Mouse (Mus musculus) testis, postnatal 14 days (tissue): ENCODE results near the gene Lrrc8b.

ENCODE experiments used
- DNase-seq: peaks from one replicate; pipeline ENCODE4 v3.0.0; 2021; ENCODE audit warnings: low spot score

The Lrrc8b gene

DNA sequence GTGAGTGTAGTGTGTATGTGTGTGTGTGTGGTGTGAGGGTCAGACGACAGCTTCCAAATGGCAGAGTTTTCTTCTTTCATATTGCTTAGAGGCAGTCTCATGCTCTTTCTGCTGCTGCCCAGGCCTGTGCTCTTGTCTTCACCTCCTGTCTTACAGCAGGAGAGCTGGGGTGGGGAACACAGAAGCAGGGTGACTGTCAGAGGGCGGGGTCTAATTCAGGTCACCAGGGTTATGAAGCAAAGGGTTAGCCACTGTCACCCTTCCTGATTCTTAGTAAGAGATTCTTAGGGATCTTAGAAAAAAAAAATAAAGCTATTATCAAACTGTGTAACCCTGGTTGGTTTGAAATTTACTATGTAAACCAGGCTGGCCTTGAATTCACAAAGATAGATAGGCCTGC is 10.0 kb downstream of the Lrrc8b start:
- no peak for DNase-seq

DNA sequence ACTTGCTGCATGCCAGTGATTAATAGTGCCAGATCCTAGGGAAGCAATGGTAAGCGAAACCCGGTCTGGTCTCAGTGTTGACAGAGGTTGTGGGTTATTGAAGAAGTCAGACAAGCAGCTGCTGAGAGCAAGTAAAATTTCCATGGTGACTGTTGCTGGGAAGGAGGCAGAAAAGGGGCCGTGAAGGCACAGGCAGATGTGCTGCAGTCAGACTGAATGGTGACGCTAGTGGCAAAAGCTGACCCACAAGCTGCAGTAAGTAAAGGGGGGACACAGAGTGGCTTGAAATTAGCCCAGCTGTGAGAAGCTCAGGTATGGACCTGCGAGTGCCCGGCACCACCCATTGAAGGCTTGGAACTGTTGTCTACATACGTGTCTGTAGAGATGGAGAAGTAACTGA is 11.8 kb downstream of the Lrrc8b start:
- no peak for DNase-seq

DNA sequence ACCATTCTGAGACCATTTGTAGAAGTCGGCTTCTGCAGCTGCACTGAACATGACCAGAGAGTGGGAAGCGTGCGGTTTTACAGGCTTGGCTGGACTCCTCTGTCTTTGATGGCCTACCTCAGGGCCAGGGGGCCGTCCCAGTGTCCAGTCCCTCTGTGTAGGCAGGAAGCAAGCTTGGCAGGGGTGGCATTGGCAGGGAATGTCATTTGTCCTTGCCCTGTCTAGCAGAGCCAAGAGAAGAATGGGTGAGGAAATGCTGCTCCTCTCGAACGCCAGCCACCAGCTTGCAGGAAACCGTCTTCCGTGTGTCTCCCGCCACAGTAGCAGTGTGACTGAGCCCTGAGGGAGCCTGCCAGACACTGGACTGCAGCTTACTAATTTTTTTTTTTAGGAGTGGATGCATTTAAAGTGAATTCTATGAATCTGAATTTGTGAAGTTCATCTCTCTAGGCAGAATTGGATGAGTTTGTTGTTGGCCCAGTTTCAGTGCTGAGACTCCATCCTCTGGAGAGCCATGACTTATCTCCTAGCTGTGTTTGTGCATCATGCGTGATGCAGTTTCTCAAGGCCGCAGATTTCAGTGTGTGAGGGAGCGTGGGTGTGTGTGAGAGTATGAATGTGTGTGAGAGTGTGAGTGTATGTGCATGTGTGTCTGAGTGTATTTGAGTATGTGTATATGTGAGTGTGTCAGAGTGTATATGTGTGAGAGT is 12.8 kb downstream of the Lrrc8b start:
- DNase-seq: no peak

DNA sequence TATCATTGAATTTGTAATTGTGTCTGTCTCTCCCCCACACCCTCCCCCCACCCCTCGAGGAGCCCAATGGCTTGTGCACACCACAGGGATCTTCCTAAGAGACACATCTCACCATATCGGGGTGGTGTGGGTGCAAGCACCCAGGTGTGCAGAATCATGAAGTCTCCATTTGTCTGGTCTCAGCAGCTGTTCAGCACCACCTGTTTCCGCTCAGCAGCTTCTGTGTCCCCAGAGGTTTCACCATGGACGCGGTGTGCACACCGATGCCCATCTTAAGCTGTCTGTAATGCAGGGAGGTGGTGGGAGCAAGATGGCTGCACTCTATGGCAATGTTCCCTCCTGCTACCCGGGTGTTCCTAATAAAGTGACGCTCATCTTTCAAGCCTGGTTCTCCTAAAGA is 14.6 kb downstream of the Lrrc8b start:
- no peak for DNase-seq

DNA sequence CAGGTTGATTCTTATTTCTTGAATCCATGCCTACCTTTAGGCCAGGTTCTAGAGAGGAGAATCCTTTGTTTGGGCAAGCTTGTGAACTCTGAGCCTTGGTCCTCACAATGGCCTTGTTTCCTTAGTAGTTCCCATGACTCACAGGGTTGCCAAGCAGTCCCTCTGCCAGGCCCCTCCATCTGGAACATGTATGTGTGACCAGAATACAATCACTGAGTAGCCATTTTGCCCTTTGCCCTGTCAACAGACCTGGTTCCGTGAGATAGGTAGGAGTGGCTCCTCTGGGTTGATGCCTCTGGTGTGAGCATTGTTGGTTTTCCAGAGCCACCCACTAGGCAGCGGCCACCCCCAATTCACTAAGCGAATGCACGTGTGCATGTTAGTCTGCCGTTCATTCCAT is 24.0 kb downstream of the Lrrc8b start:
- no peak for DNase-seq

DNA sequence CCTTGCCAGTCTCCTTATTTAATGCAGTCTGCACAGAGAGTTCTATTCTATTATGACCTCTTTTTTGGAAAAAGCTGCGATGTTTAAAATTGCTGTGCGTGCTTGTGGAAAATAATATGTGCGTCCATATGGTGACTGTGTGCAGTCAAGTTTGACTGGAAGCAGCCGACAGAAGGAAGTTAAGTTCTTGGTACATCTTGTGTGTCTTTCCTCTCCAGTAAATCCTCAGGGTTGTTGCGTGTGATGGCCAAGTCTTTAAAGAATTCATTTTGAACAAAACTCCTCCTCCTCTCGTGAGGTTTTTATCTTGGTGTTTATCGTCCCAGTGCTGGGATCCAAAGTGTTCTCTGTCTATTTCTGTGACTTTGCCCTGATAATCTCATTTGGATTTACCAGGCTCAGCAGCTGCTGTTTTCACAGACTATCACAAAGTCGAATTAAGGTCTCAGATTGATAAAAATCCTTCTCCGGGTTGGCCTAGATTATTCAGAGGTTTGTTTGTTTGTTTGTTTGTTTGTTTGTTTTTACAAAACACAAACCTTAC is 25.5 kb downstream of the Lrrc8b start:
- DNase-seq: no peak

DNA sequence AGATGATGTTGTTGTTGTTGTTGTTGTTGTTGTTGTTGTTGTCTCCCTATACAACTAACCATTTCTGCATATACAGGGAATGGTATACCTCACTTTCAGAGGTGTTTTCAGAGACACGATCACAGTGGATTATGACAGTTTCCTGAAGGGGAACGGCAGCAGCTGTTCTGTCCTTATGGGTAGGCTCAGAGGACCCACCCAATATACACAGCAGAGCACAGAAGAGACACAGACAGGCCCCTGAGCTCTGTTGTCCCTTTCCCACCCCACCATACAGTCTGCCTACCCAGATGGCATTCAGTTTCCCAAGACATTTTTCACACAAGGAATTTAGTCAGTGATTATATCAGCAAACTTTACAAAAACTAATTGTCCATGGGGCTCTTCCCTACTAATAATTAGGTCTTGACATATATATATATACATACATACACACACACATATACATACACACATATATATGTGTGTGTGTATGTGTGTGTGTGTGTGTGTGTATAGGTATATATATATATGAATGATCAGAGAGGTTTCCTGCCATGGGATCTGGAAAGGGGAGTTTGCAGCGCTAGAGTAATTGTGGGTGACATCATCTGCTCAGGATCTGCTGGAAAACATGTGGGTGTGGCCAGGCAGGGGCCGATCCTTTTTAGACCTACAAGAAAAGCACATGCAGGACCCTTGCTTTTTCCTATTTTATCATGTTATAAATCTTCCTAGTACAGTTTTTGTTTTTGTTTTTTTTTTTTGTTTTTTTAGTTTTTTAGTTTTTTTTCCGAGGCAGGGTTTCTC is 26.8 kb downstream of the Lrrc8b start:
- no peak for DNase-seq

DNA sequence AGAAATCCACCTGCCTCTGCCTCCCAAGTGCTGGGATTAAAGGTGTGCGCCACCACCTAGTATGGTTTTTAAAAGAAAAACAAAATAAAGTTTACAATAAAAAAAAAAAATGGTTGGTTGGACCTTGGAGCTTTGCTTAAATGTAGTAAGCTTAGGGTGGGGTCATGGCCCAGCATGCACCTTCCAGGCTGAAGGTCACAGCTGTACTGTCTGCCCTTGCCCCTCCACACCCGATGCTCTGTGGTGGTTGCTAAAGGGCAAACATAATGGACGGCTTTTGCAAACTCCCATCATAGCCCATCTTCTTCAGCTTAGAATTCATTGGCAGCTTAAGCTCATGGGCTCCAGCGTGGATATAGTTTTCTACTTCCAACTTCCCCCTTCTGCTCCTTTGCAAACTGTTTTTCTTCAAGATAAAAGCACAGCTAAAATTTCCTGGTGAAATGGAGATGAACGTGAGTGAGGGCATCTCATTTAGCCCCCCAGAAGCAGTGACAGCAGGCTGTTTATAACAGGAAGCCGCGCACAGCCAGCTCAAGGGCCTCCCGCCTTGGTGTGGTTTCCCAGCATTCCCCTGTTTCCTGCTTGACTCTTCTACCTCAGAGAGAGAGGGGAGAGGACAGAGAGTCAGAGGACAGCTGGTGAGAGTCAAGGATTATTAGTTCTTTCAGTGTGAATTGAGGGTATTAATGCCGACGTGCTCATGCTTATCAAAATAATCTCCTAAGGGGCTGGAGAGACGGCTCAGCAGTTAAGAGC is 27.7 kb downstream of the Lrrc8b start:
- no peak for DNase-seq

DNA sequence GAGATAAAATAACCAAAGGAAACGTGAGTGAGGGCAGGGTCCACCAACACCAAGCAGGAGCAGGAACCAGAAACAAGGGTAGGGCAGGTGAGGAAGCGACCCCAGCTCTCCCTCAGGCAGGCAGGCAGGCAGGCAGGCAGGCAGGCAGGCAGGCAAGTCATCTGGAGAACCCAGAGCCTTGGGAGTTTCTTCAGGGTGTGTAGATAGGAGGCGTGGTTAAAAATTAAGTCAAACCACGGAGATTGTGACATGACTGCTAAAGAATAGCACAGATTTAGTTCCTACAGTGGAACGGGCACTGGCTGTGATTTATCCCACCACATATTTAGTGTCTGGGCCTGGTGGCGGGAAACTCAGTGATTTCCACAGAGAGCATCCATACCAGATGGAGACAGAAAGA is 30.1 kb downstream of the Lrrc8b start:
- DNase-seq: no peak

DNA sequence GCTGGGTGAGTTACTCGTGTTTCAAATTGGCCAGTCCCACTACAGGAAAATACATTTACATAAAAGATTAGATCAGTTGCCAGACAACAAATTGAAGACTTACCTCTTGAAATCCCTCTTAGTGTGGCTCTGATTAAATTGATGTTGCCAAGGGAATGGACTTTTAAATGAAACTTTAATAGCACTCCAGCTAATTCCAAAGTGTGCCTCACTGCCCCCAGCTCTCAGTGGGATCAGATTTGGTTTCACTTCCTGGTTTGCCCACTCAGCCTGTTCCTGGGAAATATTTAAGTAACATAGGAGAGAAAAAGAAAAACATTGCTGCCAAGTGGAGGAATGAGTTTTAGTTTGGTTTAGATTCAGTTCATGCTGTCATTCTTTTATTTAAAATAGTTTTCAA is 38.5 kb downstream of the Lrrc8b start:
- DNase-seq: no peak

DNA sequence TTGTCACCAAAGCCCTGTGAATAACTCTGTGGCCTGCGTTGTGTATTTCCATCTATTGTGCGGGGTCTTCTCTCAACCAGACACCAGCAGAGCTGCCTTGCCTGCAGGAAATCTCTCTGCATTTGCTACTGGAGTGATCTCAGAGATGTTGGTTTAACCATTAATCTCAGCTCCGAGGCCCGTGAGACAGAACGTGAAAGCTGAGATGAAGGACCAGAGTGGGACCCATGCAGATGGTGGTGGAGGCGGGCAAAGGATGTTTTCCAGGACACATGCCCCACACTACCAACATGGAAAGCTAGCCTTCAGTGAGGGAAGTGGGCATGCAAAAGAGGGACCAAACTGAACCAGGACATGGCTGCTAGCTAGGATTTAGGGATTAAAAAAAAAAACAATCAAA is 43.5 kb downstream of the Lrrc8b start:
- DNase-seq: no peak

DNA sequence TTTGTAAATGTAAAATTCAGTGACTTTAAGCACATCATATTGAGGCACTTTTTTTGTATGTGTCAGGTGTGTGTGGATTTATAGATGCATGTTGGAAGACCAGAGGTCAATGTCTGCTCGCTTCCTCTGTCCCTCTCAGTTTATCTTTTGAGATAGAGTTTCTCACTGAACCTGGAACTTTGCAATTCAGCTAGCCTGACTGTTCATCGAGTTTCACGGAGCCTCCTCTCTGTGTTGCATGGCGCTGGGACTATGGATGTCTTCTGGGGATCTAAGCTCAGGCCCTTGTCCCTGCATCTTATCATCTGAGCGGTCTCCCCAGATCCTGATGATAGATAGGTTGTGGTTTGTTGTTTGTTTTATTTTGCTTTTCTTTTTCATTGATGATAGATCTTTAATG is 45.0 kb downstream of the Lrrc8b start:
- DNase-seq: no peak

DNA sequence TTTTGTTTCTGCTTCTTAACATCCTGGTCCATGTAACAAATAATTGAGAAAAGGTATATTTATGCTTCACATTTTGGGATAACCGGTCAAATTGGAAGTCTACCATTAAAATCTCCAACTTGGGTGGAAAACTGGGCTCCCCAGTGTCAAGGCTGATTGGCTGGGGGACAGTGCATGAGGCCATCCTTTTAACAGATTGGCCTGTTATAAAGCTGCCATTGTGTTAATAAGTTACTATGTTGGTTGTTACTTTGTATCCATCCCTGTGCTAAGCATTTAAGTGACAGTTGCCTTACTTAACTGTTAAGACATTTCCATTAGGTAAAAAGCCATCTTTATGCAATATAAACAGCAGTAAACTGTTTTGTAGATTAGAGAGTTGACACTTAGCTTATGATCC is 45.5 kb downstream of the Lrrc8b start:
- DNase-seq: no peak

DNA sequence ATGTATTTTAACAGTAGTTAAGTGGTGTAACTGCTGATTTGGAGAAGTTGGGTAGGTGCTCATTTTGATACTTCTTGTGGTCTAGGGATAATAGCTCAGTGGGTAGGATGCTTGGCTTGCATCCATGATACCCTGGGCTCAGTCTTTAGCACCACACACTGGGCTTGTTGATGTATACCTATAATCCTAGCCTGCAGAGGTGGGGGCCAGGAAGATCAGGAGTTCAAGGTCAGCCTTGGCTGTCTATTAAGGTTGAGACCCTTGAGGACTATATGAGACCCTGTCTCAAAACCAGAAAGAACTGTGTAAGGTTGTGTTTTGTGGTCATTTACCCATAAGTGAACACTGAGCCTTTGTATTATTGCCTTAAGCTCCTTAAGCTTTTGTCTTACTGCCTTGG is 49.1 kb downstream of the Lrrc8b start:
- no peak for DNase-seq

DNA sequence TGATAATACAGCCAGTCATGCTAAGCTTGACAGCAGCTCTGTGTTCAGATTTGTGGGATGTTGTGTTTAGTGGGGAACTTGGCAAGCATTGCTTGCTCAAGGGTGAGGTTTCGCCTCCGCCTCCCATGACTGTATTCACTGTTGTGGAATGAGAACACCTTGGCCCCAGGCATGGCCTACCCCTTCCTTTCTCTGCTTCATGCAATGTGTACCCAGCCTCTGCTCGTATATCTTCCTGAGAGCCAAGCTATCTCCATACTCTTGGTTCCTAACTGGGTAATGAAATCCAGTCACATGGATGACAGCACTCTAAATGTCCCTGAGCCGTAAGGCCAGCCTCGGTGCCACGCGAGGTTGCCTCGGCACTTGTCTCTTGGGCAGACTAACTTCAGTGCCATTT is 50.0 kb downstream of the Lrrc8b start:
- DNase-seq: no peak

DNA sequence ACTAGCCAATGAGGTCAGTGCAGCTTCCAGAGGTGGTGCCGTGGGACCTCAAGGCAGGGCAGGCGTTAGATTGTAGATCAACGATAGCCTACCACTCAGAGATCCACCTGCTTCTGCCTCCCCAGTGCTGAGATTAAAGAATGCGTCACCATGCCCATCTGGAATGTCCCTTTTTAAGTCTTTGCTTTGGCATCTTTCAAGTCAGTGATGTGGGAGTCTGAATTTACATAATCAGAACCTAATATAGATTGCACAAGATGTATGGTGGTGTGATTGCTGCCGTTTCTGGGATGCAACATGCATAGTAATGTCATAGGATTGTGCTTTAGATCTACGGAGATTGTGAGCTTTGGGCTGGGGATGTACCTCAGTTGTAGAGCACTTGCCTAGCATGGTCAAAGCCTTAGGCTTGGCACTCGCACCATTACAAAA is 50.9 kb downstream of the Lrrc8b start:
- no peak for DNase-seq

DNA sequence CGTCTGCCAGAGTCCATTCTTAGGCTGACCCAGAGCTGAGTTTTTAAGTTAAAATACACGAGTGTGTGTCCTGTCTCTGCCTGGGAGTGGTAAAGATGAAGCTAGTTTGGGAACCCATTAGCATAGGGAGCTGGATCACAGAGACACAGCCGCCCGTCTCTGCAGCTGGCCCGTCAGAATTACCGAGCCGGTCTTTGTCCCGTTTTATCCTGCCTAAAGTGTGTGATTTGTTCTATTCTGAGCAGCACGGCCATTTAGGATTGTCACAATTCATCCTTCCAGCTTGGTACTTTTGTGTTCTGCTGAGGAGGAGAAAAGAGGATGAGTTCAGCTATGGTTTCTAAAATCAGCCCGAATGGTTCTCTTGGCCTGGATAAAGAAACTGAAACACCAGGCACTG is 51.7 kb downstream of the Lrrc8b start:
- no peak for DNase-seq

DNA sequence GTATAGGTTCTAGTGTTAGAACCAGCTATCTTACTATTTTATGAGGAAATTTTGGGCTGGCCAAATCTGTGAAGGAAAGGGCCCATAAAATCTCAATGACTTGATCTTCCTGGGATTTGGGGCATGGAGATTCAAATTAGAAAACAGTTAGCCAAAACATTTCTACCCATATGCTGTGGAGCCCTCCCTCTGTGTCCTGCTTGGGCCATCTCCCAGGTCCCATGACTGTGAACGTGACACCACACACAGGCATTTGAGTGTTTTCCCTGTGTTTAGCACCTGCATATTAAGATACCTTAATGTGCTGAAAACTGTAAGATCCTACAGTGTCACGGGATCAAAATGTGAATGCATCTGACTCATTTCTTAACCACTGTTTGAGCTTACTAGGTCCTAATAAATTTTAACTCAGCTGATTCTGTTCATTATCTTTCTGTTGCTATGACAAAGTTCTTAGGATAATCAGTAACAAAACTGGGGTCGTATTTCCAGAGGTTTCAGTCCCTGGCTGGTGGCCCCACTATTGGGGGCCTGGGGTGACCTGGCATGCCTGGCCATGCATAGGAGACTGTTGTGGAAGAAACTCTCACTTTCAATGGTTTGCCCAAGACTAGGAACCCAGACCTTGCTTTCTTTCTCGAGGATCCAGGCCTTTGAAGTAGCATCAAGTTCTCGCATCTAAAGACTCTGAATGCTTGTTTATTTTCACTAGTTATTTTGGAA is 57.6 kb downstream of the Lrrc8b start:
- DNase-seq: no peak

DNA sequence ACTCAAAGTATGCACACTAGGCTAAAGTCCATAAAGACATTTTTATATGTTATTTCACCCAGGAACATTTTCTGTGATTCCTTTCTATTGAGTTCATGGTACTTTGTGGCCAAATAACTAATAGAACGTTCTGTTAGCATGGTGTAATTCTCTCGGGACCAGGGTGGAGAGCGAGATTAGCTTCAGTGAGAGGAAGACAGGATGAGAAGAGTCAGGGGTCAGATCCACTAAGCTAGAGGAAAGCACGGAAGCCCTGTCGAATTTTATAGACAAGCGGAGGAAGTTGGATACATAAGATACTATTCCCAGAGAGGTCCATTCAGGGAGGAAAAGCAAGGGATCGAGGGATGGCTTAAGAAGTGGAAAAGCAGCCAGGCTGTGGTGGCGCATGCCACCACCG is 62.0 kb downstream of the Lrrc8b start:
- DNase-seq: no peak

DNA sequence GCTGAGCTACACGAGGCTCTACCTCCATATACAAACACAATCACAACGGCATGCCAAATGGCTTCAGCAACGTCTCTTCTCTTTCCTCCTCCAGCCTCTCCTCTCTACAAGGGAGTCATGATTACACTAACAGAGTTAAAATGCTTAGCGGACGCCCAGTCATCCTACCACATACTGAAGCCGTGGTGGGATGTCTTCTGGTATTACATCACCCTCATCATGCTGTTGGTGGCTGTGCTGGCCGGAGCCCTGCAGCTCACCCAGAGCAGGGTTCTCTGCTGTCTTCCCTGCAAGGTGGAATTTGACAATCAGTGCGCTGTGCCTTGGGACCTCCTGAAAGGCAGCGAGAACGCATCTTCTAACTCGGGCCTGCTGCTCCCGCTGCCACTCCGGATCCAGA is 64.1 kb downstream of the Lrrc8b start:
- no peak for DNase-seq

DNA sequence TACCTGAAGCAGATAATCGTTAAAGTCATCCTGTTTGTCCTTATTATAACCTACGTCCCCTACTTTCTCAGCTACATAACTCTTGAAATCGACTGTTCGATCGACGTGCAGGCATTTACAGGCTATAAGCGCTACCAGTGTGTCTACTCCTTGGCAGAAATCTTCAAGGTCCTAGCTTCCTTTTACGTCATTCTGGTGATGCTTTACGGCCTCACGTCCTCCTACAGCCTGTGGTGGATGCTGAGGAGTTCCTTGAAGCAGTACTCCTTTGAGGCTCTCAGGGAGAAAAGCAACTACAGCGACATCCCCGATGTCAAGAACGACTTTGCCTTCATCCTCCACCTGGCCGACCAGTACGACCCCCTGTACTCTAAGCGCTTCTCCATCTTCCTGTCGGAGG is 65.0 kb downstream of the Lrrc8b start:
- DNase-seq: peak; percentile 59

DNA sequence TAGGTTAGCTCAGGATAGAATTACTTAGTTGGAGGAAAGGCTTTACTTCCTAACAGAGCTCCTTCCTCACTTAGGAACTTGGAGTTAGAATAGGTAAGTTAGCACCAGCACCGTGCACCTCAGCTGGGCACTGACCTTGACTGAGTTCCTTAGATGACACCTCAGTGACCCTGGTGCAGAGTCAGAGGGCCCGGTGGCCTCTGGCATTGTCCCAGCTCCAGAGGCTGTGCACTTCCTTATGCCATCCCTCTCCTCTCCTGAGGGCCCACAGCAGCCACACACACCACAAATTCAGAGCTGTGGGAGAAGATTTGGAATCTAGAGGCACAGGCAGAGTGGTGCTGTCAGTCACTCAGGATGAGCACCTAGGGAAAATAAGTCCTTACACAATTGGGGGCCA is 68.1 kb downstream of the Lrrc8b start:
- no peak for DNase-seq
